Mouse (Mus musculus) spleen, adult 2 months (tissue): ENCODE measurements around the gene Asb12. TPM values are rescaled to one million over a fixed set of nuclear protein-coding genes. Genes with fewer than 3 reads are reported as not detected.
"Not testable (repeated sequence)": the region's sequence is repeated elsewhere in the genome, so short reads cannot be mapped to it uniquely, and the experiment has no call there.

Source experiments
- DNase-seq, 2 experiments: peaks; one replicate each; pipeline versions ENCODE4 v3.0.0 to v3.0.0-alpha.2; 2012 to 2021; ENCODE audit warnings: low spot score in 2 of 2, low read depth in 1 of 2
- H3K27ac ChIP-seq: fragments of 200-500 bp; 2 replicates; pipeline ENCODE4 v1.5.1; 2012; ENCODE audit warnings: low read length, inconsistent platforms; ENCODE audit not compliant: insufficient read depth
- H3K27me3 ChIP-seq: fragments of 200-500 bp; 2 replicates; pipeline ENCODE4 v1.6.1; 2012; ENCODE audit warnings: mild to moderate bottlenecking, moderate library complexity, low read length, inconsistent platforms; ENCODE audit not compliant: control insufficient read depth, insufficient read depth
- H3K36me3 ChIP-seq: fragments of 200-500 bp; 2 replicates; pipeline ENCODE4 v1.6.1; 2012; ENCODE audit warnings: mild to moderate bottlenecking, low read length, inconsistent platforms; ENCODE audit not compliant: control insufficient read depth, insufficient read depth
- H3K4me1 ChIP-seq: fragments of 200-500 bp; 2 replicates; pipeline ENCODE4 v1.6.1; 2011; ENCODE audit warnings: inconsistent platforms; ENCODE audit not compliant: control insufficient read depth, insufficient read depth, insufficient read length
- H3K4me3 ChIP-seq: fragments of 200-500 bp; 2 replicates; pipeline ENCODE4 v1.5.1; 2011; ENCODE audit warnings: mild to moderate bottlenecking, inconsistent platforms; ENCODE audit not compliant: insufficient read depth, insufficient read length; ENCODE audit errors: extremely low read depth
- CTCF ChIP-seq: fragments of 200-500 bp; IDR thresholded peaks from 2 replicates; pipeline ENCODE4 v1.5.1; 2011; ENCODE audit warnings: mild to moderate bottlenecking, inconsistent platforms; ENCODE audit not compliant: insufficient read depth, insufficient read length, insufficient replicate concordance; ENCODE audit errors: extremely low read depth
- POLR2A ChIP-seq: fragments of 200-500 bp; IDR thresholded peaks from 2 replicates; pipeline ENCODE4 v1.6.1; 2011; ENCODE audit warnings: low read depth, low read length, inconsistent platforms
- WGBS: fragments of 180-500 bp; shearing (Covaris S2); methylation state at CpG from one replicate; pipeline ENCODE4 v1.1.7; 2018; 5-methylcytosine and 5-hydroxymethylcytosine counted together
- polyA plus RNA-seq: library from polyadenylated mRNA; depleted of rRNA; stranded (reverse); fragments of >200 nt; gene quantifications from 2 replicates; pipeline ENCODE4 v1.2.3, GENCODE M21; 2012; rRNA removed

Gene Asb12
- not detected in 2 replicates for polyA plus RNA-seq

DNA sequence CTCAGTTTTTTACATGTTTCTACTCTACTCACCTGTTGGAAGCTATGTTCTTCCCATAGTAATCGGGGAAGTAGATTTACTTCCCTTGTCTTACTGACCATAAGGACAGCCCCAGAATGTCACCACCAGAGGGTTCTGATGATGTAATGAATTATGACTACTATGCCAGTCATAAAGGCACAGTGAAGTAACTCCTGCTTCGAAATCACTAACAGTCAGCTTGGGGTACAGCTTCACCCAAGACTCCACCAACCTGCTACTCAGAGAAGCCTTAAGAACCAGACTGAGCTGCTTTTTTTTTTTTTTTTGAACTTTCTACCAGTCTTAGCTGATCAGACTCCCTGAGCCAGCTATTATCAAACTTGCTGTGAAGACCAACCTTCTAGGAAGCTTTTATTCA, at the start of gene Asb12, which contains the start of gene Pfn5:
Gene Asb12, minus strand, starts transcription at position 101 of the 400 bp plus-strand sequence.
Gene Pfn5, plus strand, starts transcription at position 218 of the 400 bp plus-strand sequence.
- WGBS: 84% methylated on average over 2 of the region's 2 CpGs
- H3K4me3 ChIP-seq: no peak within 1 kb of the TSS
- no peaks in the 10 kb centered on the region for H3K36me3 ChIP-seq
- no peak for DNase-seq
- H3K4me1 ChIP-seq: no peaks in the 10 kb centered on the region
- TF ChIP-seq CTCF: no peak
- no peak for TF ChIP-seq POLR2A
- no peak within 1 kb of the TSS for H3K27ac ChIP-seq
- no peaks in the 10 kb centered on the region for H3K27me3 ChIP-seq

DNA sequence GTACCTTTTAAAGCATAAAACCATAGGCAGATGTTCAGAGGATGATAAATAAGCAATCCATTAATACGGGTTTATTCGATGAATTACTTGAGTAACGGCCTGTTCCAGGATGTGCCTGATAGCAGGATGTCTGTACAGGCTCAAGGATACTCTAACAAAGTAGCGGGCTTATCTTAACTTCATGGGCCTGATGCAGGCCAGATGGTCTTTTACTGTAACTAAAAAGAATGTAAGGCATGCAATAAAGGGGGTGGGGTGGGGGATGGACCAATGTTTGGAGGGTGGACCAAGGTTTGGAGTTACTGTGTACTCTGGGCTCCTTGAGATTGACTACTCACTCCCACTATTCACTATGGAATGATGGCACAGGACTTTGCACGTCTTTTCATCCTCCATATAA, 42.8 kb upstream of the Asb12 start:
- no peaks in the 10 kb centered on the region for H3K27me3 ChIP-seq
- 83% methylated on average over 5 of the region's 5 CpGs for WGBS
- DNase-seq: no peak
- TF ChIP-seq POLR2A: no peak
- no peak for TF ChIP-seq CTCF
- no peaks in the 10 kb centered on the region for H3K36me3 ChIP-seq
- H3K4me3 ChIP-seq: no peak overlapping the region
- H3K27ac ChIP-seq: no peak overlapping the region
- no peaks in the 10 kb centered on the region for H3K4me1 ChIP-seq

DNA sequence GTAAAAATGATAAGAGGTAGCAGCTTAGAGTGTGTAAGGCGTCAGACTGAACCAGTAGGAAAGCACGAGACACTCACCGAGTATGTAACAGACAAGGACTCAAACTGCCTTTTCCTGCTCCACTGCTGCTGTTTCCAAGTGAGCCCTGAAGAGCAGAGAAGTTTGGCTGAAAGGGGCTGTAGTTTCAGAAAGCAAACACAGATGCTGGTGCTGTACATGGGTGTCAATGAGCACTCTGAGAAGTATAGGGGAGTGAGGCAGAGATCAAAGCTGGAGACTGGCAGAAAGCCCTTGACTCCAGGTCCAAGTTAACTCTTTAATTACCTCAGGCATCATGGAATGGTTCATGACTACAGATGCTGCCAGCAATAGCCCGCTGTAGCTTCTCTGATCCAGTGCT, 3.5 kb downstream of the Asb12 start:
- no peaks in the 10 kb centered on the region for H3K27me3 ChIP-seq
- H3K4me1 ChIP-seq: no peaks in the 10 kb centered on the region
- no peak overlapping the region for H3K27ac ChIP-seq
- no peak overlapping the region for H3K4me3 ChIP-seq
- no peak for DNase-seq
- no peaks in the 10 kb centered on the region for H3K36me3 ChIP-seq
- TF ChIP-seq CTCF (no peak), POLR2A (no peak)
- WGBS: 82% methylated on average over 4 of the region's 4 CpGs

DNA sequence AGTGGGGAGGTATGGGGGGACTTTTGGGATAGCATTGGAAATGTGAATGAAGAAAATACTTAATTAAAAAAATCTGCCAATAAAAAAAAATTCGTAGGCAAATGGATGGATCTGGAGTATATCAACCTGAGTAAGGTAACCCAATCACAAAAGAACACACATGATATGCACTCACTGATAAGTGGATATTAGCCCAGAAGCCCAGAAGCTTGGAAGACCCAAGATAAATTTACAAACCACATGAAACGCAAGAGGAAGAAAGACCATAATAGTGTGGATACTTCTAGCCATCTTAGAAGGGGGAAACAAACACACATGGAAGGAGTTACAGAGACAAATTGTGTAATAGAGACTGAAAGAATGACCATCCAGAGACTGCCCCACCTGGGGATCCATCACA, 22.3 kb downstream of the Asb12 start:
- not testable (repeated sequence) for H3K27me3 ChIP-seq, DNase-seq, H3K36me3 ChIP-seq, H3K27ac ChIP-seq, H3K4me1 ChIP-seq, H3K4me3 ChIP-seq
- WGBS: 92% methylated on average over 2 of the region's 2 CpGs

DNA sequence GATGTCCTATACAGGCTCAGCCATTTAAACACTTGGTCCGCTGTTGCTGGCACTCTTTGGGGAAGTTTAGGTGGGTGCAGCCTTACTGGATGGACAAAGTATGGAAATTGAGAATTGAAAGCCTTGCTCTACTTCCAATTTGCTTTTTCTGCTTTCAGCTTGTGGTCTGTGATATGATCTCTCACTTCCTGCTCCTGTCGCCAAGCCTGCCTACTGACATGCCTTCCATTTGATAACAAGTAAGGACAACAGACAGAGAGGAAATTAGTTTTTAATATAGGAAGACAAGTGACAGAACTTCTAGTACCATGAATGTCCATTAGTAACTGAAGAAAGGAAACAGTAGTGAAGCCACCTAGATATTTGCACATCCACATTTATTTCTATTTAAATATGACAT, 32.6 kb downstream of the Asb12 start:
- 54% methylated on average over 2 of the region's 2 CpGs for WGBS
- no peak for DNase-seq
- Histone ChIP-seq H3K4me1 (no peaks in the 10 kb centered on the region), H3K36me3 (no peaks in the 10 kb centered on the region), H3K27ac (no peak overlapping the region), H3K4me3 (no peak overlapping the region), H3K27me3 (no peaks in the 10 kb centered on the region)
- no peak for TF ChIP-seq POLR2A
- no peak for TF ChIP-seq CTCF

DNA sequence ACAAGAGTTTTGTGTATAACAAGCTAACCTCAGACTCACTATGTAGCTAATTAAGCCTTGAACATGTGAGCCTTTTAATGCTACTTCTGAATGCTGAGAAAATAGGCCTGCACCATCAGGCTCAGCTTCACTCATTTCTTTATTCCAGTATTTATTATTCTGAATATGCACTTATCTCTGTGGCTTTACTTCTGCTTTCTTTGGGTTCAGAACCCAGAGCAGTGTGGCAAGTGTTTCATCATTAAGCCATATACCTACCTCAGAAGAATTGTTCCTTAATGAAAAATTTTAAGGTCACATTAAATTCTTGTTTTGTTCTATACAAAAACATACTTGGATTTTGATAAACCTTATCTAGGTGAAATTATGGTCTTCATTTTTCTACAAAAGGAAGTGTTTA, 33.9 kb downstream of the Asb12 start:
- Histone ChIP-seq H3K36me3 (no peaks in the 10 kb centered on the region), H3K4me3 (no peak overlapping the region), H3K27me3 (no peaks in the 10 kb centered on the region), H3K4me1 (no peaks in the 10 kb centered on the region), H3K27ac (no peak overlapping the region)
- TF ChIP-seq CTCF: no peak
- no peak for TF ChIP-seq POLR2A
- DNase-seq: no peak

DNA sequence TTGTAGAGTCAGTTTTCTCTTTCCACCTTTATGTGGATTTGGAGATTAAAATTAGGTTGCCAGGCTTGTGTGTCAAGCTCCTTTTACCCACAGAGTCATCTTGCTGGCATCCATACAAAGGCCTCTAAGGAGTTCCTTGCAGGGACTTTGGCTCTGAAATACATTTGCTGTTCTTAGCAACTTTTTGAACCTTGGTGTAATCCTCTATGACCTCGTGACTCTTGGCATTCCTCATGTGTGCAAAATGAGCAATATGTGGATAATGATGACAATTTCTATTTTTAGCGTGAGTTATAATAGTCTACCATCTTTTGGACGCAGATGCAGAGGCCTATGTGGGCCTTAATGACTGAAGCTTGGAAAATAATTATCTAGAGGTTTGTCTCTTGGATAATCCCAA, 100.6 kb downstream of the Asb12 start:
- Histone ChIP-seq H3K4me3 (no peak overlapping the region), H3K36me3 (no peaks in the 10 kb centered on the region), H3K27ac (no peak overlapping the region), H3K4me1 (no peaks in the 10 kb centered on the region), H3K27me3 (no peaks in the 10 kb centered on the region)
- DNase-seq: no peak
- TF ChIP-seq POLR2A (no peak), CTCF (no peak)
- WGBS: 71% methylated on average over 3 of the region's 3 CpGs
